Mouse (Mus musculus): Measurements from ENCODE around the gene Abcg4. TPM values are rescaled to one million over a fixed set of nuclear protein-coding genes. Genes with fewer than 3 reads are reported as not detected.
"Not testable (repeated sequence)": the region's sequence is repeated elsewhere in the genome, so short reads cannot be mapped to it uniquely, and the experiment has no call there.

Gene Abcg4
- total and polyA plus RNA-seq, 3 experiments: 4.1 to 17.1 TPM; not detected in 1

GRCm38 (mm10) chr9:44305466-44306079 lies 17.2 kb upstream of the Abcg4 start, which contains the start of gene Hinfp (continued):
- peak; percentile 94; the same call in 1 of the 2 replicates for TF ChIP-seq E2F4 (IDR thresholded peaks at IDR 0.05; ENCODE audit: borderline replicate concordance, low read depth, low read length)
- peak; percentile 83 for TF ChIP-seq TBP (IDR thresholded peaks at IDR 0.05; ENCODE audit: low read depth, low read length)
- TF ChIP-seq JUND (IDR thresholded peaks at IDR 0.05; ENCODE audit: low read depth, low read length): no peak
- peak; percentile 88 for TF ChIP-seq MAX (IDR thresholded peaks at IDR 0.05; ENCODE audit: low read length)

GRCm38 (mm10) chr9:44300001-44300400 lies 11.6 kb upstream of the Abcg4 start:
- H3K79me2 ChIP-seq (ENCODE audit: control insufficient read depth, insufficient read depth, low read length, poor library complexity); H3K4me3 ChIP-seq (ENCODE audit: control insufficient read depth in 1 of 2, insufficient read depth in 1 of 2, low read depth in 2 of 2, low read length in 2 of 2); H3K9me3 ChIP-seq (replicated peaks; ENCODE audit: insufficient read depth, low read length); H3K27ac ChIP-seq (ENCODE audit: control insufficient read depth, low read depth, low read length); H3K36me3 ChIP-seq (ENCODE audit: control insufficient read depth in 1 of 2, insufficient read depth in 2 of 2, low read length in 2 of 2); H3K4me1 ChIP-seq (ENCODE audit: control insufficient read depth in 1 of 2, insufficient read depth in 2 of 2, low read length in 2 of 2); H3K9ac ChIP-seq (ENCODE audit: control insufficient read depth, low read depth, low read length, poor library complexity, severe bottlenecking); H3K27me3 ChIP-seq (ENCODE audit: control insufficient read depth in 1 of 2, insufficient read depth in 2 of 2, low read length in 2 of 2): not testable (repeated sequence)
- peak; percentile 24 for DNase-seq (ENCODE audit: low read depth, low spot score)
- TF ChIP-seq ZNF384 (IDR thresholded peaks at IDR 0.05; ENCODE audit: low read depth, low read length): peak; percentile 83

DNA sequence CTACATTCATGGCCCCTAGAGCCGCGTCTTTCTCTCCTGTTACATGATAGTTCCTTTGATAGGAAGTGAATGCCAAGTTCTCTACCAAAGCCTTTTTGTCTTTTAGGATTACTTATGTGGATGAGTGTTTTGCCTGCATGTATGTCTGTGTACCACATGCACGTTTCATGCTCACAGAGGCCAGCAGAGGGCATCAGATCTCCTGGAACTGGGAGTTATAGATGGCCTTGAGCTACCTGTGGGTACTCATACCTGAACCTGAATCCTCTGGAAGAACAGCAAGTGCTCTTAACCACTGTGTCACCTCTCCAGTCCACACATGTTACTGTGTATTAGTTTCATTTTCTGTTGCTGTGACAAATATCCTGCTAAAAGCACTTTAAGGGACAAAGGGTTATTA lies 4.1 kb upstream of the Abcg4 start:
- DNase-seq (ENCODE audit: low read depth, low spot score): peak; percentile 57
- Histone ChIP-seq H3K79me2 (ENCODE audit: control insufficient read depth, insufficient read depth, low read length, poor library complexity) (peaks cover 2% of the 10 kb centered on the region; the same call in 1 of the 2 replicates), H3K9me3 (replicated peaks; ENCODE audit: insufficient read depth, low read length) (no peaks in the 10 kb centered on the region), H3K9ac (ENCODE audit: control insufficient read depth, low read depth, low read length, poor library complexity, severe bottlenecking) (no peak overlapping the region), H3K4me3 (ENCODE audit: control insufficient read depth in 1 of 2, insufficient read depth in 1 of 2, low read depth in 2 of 2, low read length in 2 of 2) (no peak overlapping the region), H3K27me3 (ENCODE audit: control insufficient read depth in 1 of 2, insufficient read depth in 2 of 2, low read length in 2 of 2) (no peaks in the 10 kb centered on the region), H3K4me1 (ENCODE audit: control insufficient read depth in 1 of 2, insufficient read depth in 2 of 2, low read length in 2 of 2) (peaks cover 6 to 7% of the 10 kb centered on the region in 2 experiments; a peak in 3 of 4 replicates), H3K27ac (ENCODE audit: control insufficient read depth, low read depth, low read length) (no peak overlapping the region), H3K36me3 (ENCODE audit: control insufficient read depth in 1 of 2, insufficient read depth in 2 of 2, low read length in 2 of 2) (peaks cover 6 to 9% of the 10 kb centered on the region in 2 experiments)
- 0 out of 2 replicates have a peak, but pooled peaks have one; percentile 6 for TF ChIP-seq USF1 (IDR thresholded peaks at IDR 0.05; ENCODE audit: low read depth, low read length)
- TF ChIP-seq CTCF (IDR thresholded peaks at IDR 0.05 in 2 of 3, conservative IDR thresholded peaks at IDR 0.05 in 1 of 3; ENCODE audit: control insufficient read depth in 1 of 3, insufficient read depth in 1 of 3, low read depth in 2 of 3, low read length in 3 of 3, poor library complexity in 1 of 3, severe bottlenecking in 1 of 3): peak; percentile 68 to 73 (median 68)
- no peak for TF ChIP-seq CHD2 (IDR thresholded peaks at IDR 0.05; ENCODE audit: low read length)
- 0 out of 2 replicates have a peak, but pooled peaks have one; percentile 27 for TF ChIP-seq SIN3A (IDR thresholded peaks at IDR 0.05; ENCODE audit: low read length)
- no peak for TF ChIP-seq POLR2AphosphoS2 (IDR thresholded peaks at IDR 0.05; ENCODE audit: low read length)
- peak; percentile 48 for TF ChIP-seq RAD21 (IDR thresholded peaks at IDR 0.05; ENCODE audit: low read depth, low read length)
- TF ChIP-seq MXI1 (IDR thresholded peaks at IDR 0.05; ENCODE audit: low read depth, low read length): 0 out of 2 replicates have a peak, but pooled peaks have one; percentile 30
- 0 out of 2 replicates have a peak, but pooled peaks have one; percentile 40 for TF ChIP-seq MYC (IDR thresholded peaks at IDR 0.05; ENCODE audit: low read depth, low read length)
- TF ChIP-seq GATA1 (IDR thresholded peaks at IDR 0.05; ENCODE audit: low read depth, low read length): no peak
- no peak for TF ChIP-seq NELFE (IDR thresholded peaks at IDR 0.05; ENCODE audit: low read depth, low read length)
- TF ChIP-seq SMC3 (IDR thresholded peaks at IDR 0.05; ENCODE audit: low read depth, low read length): peak; percentile 63

Measured in MEL (cell line).